Mouse (Mus musculus) cerebellum, adult 18-20 months (tissue): ENCODE data around the gene Parvg.

ENCODE experiments used
- DNase-seq, 2 experiments: peaks; one replicate each; pipeline ENCODE4 v3.0.0; 2021

Parvg gene

GRCm38 (mm10) chr15:84351915-84352844 lies 28.4 kb downstream of the Parvg start:
- no peak for DNase-seq

- DNase-seq = no peak
Observed at GRCm38 (mm10) chr15:84355081-84355480, 31.3 kb downstream of the Parvg start.

DNA sequence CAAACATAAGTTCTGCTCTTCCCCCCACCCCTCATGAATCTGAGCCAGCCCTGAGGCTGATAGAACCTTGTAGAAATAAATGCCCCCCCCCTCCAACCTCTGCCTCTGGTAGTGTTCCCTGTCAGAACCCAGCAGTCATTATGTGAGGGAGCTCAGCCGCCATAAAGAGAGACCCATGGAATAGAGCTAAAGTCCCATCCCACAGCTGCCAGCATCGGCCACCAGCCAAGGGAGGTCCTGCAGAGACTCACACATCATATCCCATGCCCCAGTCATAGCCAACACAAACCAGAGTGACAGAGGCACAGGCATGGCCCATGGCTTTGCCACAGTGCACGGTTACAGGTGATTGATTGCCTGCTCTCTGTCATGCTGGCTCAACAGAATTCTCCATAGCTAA lies 40.9 kb downstream of the Parvg start:
- no peak for DNase-seq

DNA sequence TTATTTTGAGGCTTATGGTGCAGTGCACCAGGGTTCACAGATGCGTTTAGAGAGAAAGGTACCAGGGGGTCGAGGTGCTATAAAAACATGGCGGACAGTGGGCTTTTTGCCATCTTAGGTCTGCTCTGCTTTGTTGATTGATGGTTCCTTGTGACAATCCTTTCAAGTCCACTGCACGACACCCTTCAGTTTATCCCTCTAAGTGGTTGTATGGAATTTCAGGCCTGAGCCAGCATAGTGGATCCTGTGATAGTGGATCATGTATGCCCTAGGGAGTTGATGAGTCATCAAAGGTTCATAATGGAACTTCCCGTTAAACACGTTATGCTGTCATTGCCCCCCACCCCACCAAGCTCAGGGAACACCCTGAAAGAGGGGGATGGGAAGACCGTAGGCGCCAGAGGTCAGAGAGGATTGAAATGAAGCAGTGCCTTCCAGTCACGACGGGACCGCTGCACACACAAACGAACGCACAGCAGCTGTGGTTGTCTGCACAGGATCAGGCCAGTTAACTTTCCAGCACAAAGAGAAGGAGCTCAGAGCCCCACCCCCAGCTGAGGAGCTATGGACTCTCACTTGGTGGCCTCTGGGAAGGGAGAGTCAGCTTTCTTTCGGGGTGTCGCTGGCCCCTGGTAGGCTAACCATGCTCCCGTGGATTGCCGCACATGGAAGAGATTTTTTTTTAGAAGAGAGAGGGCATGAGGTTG lies 42.0 kb downstream of the Parvg start:
- DNase-seq = no peak

- DNase-seq = peak; percentile 15 to 42
Observed at GRCm38 (mm10) chr15:84366574-84366989, 42.8 kb downstream of the Parvg start.

GRCm38 (mm10) chr15:84367402-84367801 lies 43.6 kb downstream of the Parvg start:
- DNase-seq = no peak

DNA sequence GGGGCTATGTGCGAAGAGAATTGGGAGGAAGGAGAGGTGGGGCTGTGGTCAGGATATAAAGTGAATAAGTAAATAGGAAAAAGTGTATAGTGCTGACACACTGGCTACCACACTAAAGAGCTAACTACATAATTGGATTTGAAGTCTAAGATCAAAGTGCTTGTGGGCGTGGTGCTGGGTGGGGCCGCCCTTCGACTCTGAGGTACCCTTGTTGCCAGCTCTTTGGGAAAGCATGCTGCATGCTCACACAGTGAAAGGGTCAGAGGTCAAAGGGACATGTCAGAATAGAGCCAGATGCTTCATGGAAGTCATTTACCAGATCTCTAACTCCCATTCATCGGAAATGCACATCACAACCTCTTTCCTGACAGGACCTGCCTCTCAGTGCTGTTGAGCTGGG lies 49.0 kb downstream of the Parvg start:
- DNase-seq = no peak

DNA sequence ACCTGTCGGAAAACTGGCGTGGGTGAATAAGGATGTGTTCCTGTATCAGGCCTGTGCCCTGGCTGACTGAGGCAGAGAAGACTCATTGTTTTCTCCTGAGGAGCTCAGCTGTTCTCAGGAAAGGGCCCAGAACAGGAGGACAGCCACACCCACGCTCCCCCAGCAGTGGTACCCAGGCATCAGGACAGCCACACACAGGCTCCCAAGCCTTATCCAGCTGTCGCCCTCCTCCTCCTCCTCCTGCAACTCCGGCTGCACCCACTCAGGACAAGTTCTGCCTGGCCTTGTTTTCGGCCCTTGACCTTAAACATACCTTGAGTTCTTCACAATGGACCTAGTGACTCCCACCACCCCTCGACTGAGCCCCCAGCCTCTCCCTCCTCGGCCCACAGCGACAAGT lies 54.9 kb downstream of the Parvg start:
- DNase-seq = no peak

GRCm38 (mm10) chr15:84380181-84380580 lies 56.4 kb downstream of the Parvg start:
- DNase-seq = no peak

DNA sequence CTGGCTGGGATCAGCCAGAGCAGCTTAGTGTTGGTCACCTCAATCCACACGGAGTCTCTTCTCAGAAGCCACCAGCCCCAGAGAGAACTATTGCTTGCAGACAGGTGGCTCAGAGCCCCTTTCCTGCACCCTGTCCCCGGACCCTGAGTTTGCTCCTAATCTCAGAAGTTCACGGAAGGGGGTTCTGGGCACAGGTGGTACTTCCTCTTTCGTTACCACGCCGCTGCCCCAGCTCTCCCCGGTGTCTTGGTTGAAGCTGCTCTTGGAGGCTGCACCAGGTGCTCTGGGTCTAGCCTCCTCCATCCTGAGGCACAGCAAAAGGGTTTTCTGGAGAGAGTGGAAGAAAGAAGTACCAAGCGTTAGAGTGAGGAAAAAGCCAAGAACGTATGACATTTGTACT lies 60.2 kb downstream of the Parvg start:
- DNase-seq = no peak

DNA sequence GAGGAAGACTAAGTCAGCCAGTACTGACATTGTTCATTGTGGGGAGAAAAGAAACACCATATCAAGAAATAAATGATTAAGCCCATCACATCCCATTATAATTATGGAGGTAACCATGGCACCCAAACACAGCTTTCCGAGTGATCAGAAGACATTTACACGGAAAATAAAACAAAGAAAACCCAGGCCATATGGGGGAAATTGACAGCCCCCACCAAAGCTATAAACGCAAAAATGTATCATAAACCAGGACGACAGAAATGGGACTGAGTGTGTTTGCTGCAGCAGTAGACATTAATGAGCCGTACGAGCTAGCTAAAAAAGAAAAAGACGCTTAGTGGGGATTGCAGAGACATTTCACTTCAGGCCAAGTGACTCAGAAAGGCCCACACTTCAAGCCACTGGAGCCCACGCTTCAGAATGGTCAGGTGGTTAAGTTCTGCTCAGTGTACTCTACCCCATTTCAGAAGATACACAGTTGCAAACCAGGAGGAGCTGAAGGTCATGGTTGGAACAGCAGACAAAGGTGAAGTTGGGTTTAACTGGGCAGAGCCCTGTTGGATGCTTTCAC lies 62.3 kb downstream of the Parvg start:
- no peak for DNase-seq

GRCm38 (mm10) chr15:84388698-84389131 lies 64.9 kb downstream of the Parvg start:
- DNase-seq = no peak

- no peak for DNase-seq
Observed at GRCm38 (mm10) chr15:84392131-84392530, 68.3 kb downstream of the Parvg start.
